Mouse (Mus musculus): ENCODE measurements around the gene Cfdp1. TPM values are rescaled to one million over a fixed set of nuclear protein-coding genes. Genes with fewer than 3 reads are reported as not detected.

The Cfdp1 gene
- polyA plus RNA-seq, 1 experiment from 2014 or later, result 206 TPM

GRCm38 (mm10) chr8:111834011-111834410 is 20.1 kb downstream of the Cfdp1 start:
- Histone ChIP-seq H3K4me2 (ENCODE audit: low read depth, low read length, severe bottlenecking) (no peak overlapping the region), H3K9ac (ENCODE audit: low read length) (no peak overlapping the region), H3K27ac (ENCODE audit: low read depth, low read length) (no peak overlapping the region), H3K9me3 (ENCODE audit: control insufficient read depth, low read length) (no peaks in the 10 kb centered on the region), H3K27me3 (ENCODE audit: control insufficient read depth, insufficient read depth, low read length) (no peaks in the 10 kb centered on the region), H3K4me3 (ENCODE audit: low read depth, low read length) (no peak overlapping the region), H3K4me1 (replicated peaks; ENCODE audit: control insufficient read depth, insufficient read depth, low read length) (no peaks in the 10 kb centered on the region), H3K36me3 (ENCODE audit: control insufficient read depth, insufficient read depth, low read length) (no peaks in the 10 kb centered on the region)
- DNase-seq (ENCODE audit: low spot score) (no peak), ATAC-seq (replicated peaks; ENCODE audit: low FRiP score) (no peak)
- WGBS, result 76% methylated on average over 6 of the region's 6 CpGs

- Histone ChIP-seq H3K4me1 (replicated peaks; ENCODE audit: control insufficient read depth, insufficient read depth, low read length) (no peaks in the 10 kb centered on the region), H3K9ac (ENCODE audit: low read length) (no peak overlapping the region), H3K9me3 (ENCODE audit: control insufficient read depth, low read length) (no peaks in the 10 kb centered on the region), H3K27ac (ENCODE audit: low read depth, low read length) (no peak overlapping the region), H3K4me2 (ENCODE audit: low read depth, low read length, severe bottlenecking) (no peak overlapping the region), H3K27me3 (ENCODE audit: control insufficient read depth, insufficient read depth, low read length) (no peaks in the 10 kb centered on the region), H3K4me3 (ENCODE audit: low read depth, low read length) (no peak overlapping the region), H3K36me3 (ENCODE audit: control insufficient read depth, insufficient read depth, low read length) (no peaks in the 10 kb centered on the region)
- ATAC-seq (replicated peaks; ENCODE audit: low FRiP score) (no peak), DNase-seq (ENCODE audit: low spot score) (no peak)
- WGBS, result 85% methylated on average over 5 of the region's 5 CpGs
Measured at GRCm38 (mm10) chr8:111832983-111833382, 21.1 kb downstream of the Cfdp1 start.

GRCm38 (mm10) chr8:111831996-111832395 is 22.1 kb downstream of the Cfdp1 start:
- H3K9me3 ChIP-seq (ENCODE audit: control insufficient read depth, low read length), result no peaks in the 10 kb centered on the region
- H3K4me1 ChIP-seq (replicated peaks; ENCODE audit: control insufficient read depth, insufficient read depth, low read length), result no peaks in the 10 kb centered on the region
- no peaks in the 10 kb centered on the region for H3K36me3 ChIP-seq (ENCODE audit: control insufficient read depth, insufficient read depth, low read length)
- no peak overlapping the region for H3K27ac ChIP-seq (ENCODE audit: low read depth, low read length)
- 86% methylated on average over 4 of the region's 4 CpGs for WGBS
- H3K9ac ChIP-seq (ENCODE audit: low read length), result no peak overlapping the region
- ATAC-seq (replicated peaks; ENCODE audit: low FRiP score), result no peak
- H3K4me2 ChIP-seq (ENCODE audit: low read depth, low read length, severe bottlenecking), result no peak overlapping the region
- no peaks in the 10 kb centered on the region for H3K27me3 ChIP-seq (ENCODE audit: control insufficient read depth, insufficient read depth, low read length)
- no peak overlapping the region for H3K4me3 ChIP-seq (ENCODE audit: low read depth, low read length)
- DNase-seq (ENCODE audit: low spot score), result no peak

GRCm38 (mm10) chr8:111828595-111828994 is 25.5 kb downstream of the Cfdp1 start:
- Histone ChIP-seq H3K4me2 (ENCODE audit: low read depth, low read length, severe bottlenecking) (no peak overlapping the region), H3K27ac (ENCODE audit: low read depth, low read length) (no peak overlapping the region), H3K36me3 (ENCODE audit: control insufficient read depth, insufficient read depth, low read length) (peaks cover 4% of the 10 kb centered on the region; the same call in 1 of the 2 replicates), H3K27me3 (ENCODE audit: control insufficient read depth, insufficient read depth, low read length) (no peaks in the 10 kb centered on the region), H3K4me1 (replicated peaks; ENCODE audit: control insufficient read depth, insufficient read depth, low read length) (no peaks in the 10 kb centered on the region), H3K9me3 (ENCODE audit: control insufficient read depth, low read length) (no peaks in the 10 kb centered on the region), H3K4me3 (ENCODE audit: low read depth, low read length) (no peak overlapping the region), H3K9ac (ENCODE audit: low read length) (no peak overlapping the region)
- WGBS, result 87% methylated on average over 6 of the region's 6 CpGs
- DNase-seq (ENCODE audit: low spot score) (no peak), ATAC-seq (replicated peaks; ENCODE audit: low FRiP score) (no peak)

DNA sequence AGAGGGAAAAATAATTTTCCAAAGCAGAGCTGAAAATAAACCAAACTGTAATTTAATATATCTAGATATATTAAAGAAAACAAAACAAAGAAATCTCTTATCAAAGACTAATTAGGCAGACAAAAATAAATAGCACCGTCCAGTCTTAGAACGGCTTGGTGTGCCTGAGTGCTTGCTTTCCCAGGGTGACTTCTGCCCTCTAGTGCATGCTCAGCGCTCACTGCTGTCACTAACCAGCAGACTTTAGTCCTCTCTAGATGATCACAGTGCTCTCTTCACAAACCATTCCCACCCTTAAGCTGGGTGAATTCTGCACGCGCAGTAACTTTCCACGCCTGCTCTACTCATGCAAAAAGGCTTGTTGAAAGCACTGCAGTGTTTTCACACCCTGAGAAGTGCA is 28.9 kb downstream of the Cfdp1 start:
- H3K4me2 ChIP-seq (ENCODE audit: low read depth, low read length, severe bottlenecking), result no peak overlapping the region
- H3K27me3 ChIP-seq (ENCODE audit: control insufficient read depth, insufficient read depth, low read length), result no peaks in the 10 kb centered on the region
- H3K9ac ChIP-seq (ENCODE audit: low read length), result no peak overlapping the region
- DNase-seq (ENCODE audit: low spot score) (no peak), ATAC-seq (replicated peaks; ENCODE audit: low FRiP score) (no peak)
- H3K27ac ChIP-seq (ENCODE audit: low read depth, low read length), result no peak overlapping the region
- peaks cover 4% of the 10 kb centered on the region; the same call in 1 of the 2 replicates for H3K36me3 ChIP-seq (ENCODE audit: control insufficient read depth, insufficient read depth, low read length)
- H3K9me3 ChIP-seq (ENCODE audit: control insufficient read depth, low read length), result no peaks in the 10 kb centered on the region
- WGBS, result 77% methylated on average over 6 of the region's 6 CpGs
- no peaks in the 10 kb centered on the region for H3K4me1 ChIP-seq (replicated peaks; ENCODE audit: control insufficient read depth, insufficient read depth, low read length)
- H3K4me3 ChIP-seq (ENCODE audit: low read depth, low read length), result no peak overlapping the region

DNA sequence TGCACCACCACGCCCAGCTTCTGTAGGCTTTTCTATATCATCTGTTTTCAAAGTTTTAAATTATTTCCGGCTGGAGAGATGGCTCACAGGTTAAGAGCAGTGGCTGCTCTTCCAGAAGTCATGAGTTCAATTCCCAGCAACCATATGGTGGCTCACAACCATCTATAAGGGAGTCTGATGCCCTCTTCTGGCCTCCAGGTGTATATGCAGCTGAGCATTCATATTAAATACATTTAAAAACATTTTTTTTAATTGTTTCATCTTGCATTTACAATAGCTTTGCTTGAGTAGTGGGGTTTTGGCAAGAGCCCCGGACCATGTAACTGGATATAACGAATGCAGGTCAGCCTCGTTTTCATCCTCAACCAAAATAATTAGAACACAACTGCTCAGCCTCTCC is 29.8 kb downstream of the Cfdp1 start:
- 95% methylated on average over 5 of the region's 5 CpGs for WGBS
- Histone ChIP-seq H3K27me3 (ENCODE audit: control insufficient read depth, insufficient read depth, low read length) (no peaks in the 10 kb centered on the region), H3K9me3 (ENCODE audit: control insufficient read depth, low read length) (no peaks in the 10 kb centered on the region), H3K4me3 (ENCODE audit: low read depth, low read length) (no peak overlapping the region), H3K9ac (ENCODE audit: low read length) (no peak overlapping the region), H3K36me3 (ENCODE audit: control insufficient read depth, insufficient read depth, low read length) (peaks cover 4% of the 10 kb centered on the region; the same call in 1 of the 2 replicates), H3K4me2 (ENCODE audit: low read depth, low read length, severe bottlenecking) (no peak overlapping the region), H3K27ac (ENCODE audit: low read depth, low read length) (no peak overlapping the region), H3K4me1 (replicated peaks; ENCODE audit: control insufficient read depth, insufficient read depth, low read length) (no peaks in the 10 kb centered on the region)
- no peak for DNase-seq (ENCODE audit: low spot score)
- ATAC-seq (replicated peaks; ENCODE audit: low FRiP score), result no peak

GRCm38 (mm10) chr8:111821199-111821598 is 32.9 kb downstream of the Cfdp1 start:
- DNase-seq (ENCODE audit: low spot score), result no peak

DNA sequence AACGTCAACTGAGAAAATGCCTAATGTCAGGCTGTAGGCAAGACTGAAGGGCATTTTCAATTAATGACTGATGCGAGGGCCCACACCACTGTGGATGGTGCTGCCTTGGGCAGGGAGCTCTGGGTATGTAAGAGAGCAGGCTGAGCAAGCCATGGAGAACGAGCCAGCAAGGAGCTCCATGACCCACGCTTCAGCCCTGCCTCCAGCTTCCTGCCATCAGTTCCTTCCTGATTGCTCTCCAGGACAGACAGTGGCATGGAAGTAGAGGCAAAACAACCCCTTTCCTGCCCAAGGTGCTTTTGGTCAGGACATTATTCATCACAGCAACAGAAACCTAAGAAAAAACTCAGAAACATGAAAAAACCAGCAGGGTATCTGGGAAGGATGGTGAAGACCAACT is 33.4 kb downstream of the Cfdp1 start:
- Histone ChIP-seq H3K4me3 (ENCODE audit: low read depth, low read length) (no peak overlapping the region), H3K36me3 (ENCODE audit: control insufficient read depth, insufficient read depth, low read length) (peaks cover 4% of the 10 kb centered on the region; the same call in 1 of the 2 replicates), H3K9ac (ENCODE audit: low read length) (no peak overlapping the region), H3K27me3 (ENCODE audit: control insufficient read depth, insufficient read depth, low read length) (no peaks in the 10 kb centered on the region), H3K4me2 (ENCODE audit: low read depth, low read length, severe bottlenecking) (no peak overlapping the region), H3K27ac (ENCODE audit: low read depth, low read length) (no peak overlapping the region), H3K9me3 (ENCODE audit: control insufficient read depth, low read length) (no peaks in the 10 kb centered on the region), H3K4me1 (replicated peaks; ENCODE audit: control insufficient read depth, insufficient read depth, low read length) (no peaks in the 10 kb centered on the region)
- no peak for DNase-seq (ENCODE audit: low spot score)
- ATAC-seq (replicated peaks; ENCODE audit: low FRiP score), result no peak
- WGBS, result 87% methylated on average over 4 of the region's 4 CpGs

More at GRCm38 (mm10) chr8:111821199-111821598, 32.9 kb downstream of the Cfdp1 start:
- no peak for ATAC-seq (replicated peaks; ENCODE audit: low FRiP score)
- H3K4me1 ChIP-seq (replicated peaks; ENCODE audit: control insufficient read depth, insufficient read depth, low read length), result no peaks in the 10 kb centered on the region
- no peak overlapping the region for H3K4me2 ChIP-seq (ENCODE audit: low read depth, low read length, severe bottlenecking)
- 89% methylated on average over 10 of the region's 10 CpGs for WGBS
- no peak overlapping the region for H3K27ac ChIP-seq (ENCODE audit: low read depth, low read length)
- no peaks in the 10 kb centered on the region for H3K9me3 ChIP-seq (ENCODE audit: control insufficient read depth, low read length)
- H3K36me3 ChIP-seq (ENCODE audit: control insufficient read depth, insufficient read depth, low read length), result peaks cover 4% of the 10 kb centered on the region; the same call in 1 of the 2 replicates
- H3K27me3 ChIP-seq (ENCODE audit: control insufficient read depth, insufficient read depth, low read length), result no peaks in the 10 kb centered on the region
- H3K4me3 ChIP-seq (ENCODE audit: low read depth, low read length), result no peak overlapping the region
- no peak overlapping the region for H3K9ac ChIP-seq (ENCODE audit: low read length)

- DNase-seq (ENCODE audit: low spot score) (no peak), ATAC-seq (replicated peaks; ENCODE audit: low FRiP score) (no peak)
- Histone ChIP-seq H3K27ac (ENCODE audit: low read depth, low read length) (no peak overlapping the region), H3K4me1 (replicated peaks; ENCODE audit: control insufficient read depth, insufficient read depth, low read length) (no peaks in the 10 kb centered on the region), H3K4me2 (ENCODE audit: low read depth, low read length, severe bottlenecking) (no peak overlapping the region), H3K4me3 (ENCODE audit: low read depth, low read length) (no peak overlapping the region), H3K9me3 (ENCODE audit: control insufficient read depth, low read length) (no peaks in the 10 kb centered on the region), H3K9ac (ENCODE audit: low read length) (no peak overlapping the region), H3K27me3 (ENCODE audit: control insufficient read depth, insufficient read depth, low read length) (no peaks in the 10 kb centered on the region), H3K36me3 (ENCODE audit: control insufficient read depth, insufficient read depth, low read length) (no peaks in the 10 kb centered on the region; the same call in 1 of the 2 replicates)
- WGBS, result 92% methylated on average over 12 of the region's 12 CpGs
Measured at GRCm38 (mm10) chr8:111820018-111820417, 34.1 kb downstream of the Cfdp1 start.
